Mouse (Mus musculus) midbrain, embryonic 14.5 days (tissue): ENCODE results near the gene Prorsd1. TPM values are rescaled to one million over a fixed set of nuclear protein-coding genes. Genes with fewer than 3 reads are reported as not detected.

Experiments
- ATAC-seq: fragments of 200-750 bp; cut with Nextera tagmentation; 2 replicates; pipeline ENCODE4 v1.8.0; 2017; ENCODE audit warnings: moderate number of reproducible peaks, moderate library complexity; ENCODE audit not compliant: low FRiP score, low TSS enrichment
- DNase-seq: peaks from one replicate; pipeline ENCODE4 v3.0.0-alpha.2; 2015
- H3K27ac ChIP-seq: fragments of 300-500 bp; sonication (generic); replicated peaks from 2 replicates; pipeline ENCODE4 v1.5.1; 2014; ENCODE audit warnings: mild to moderate bottlenecking, low read depth, low read length, moderate library complexity
- H3K27me3 ChIP-seq: fragments of 300-500 bp; sonication (generic); 2 replicates; pipeline ENCODE4 v1.6.1; 2014; ENCODE audit warnings: low read length, control low read depth, mixed read lengths; ENCODE audit not compliant: control insufficient read depth, insufficient read depth
- H3K36me3 ChIP-seq: fragments of 300-500 bp; sonication (generic); 2 replicates; pipeline ENCODE4 v1.6.1; 2014; ENCODE audit warnings: low read length, control low read depth; ENCODE audit not compliant: control insufficient read depth, insufficient read depth
- H3K4me1 ChIP-seq: fragments of 300-500 bp; sonication (generic); 2 replicates; pipeline ENCODE4 v1.6.1; 2014; ENCODE audit warnings: mild to moderate bottlenecking, antibody characterized with exemption, low read length, control low read depth; ENCODE audit not compliant: control insufficient read depth, insufficient read depth
- H3K4me2 ChIP-seq: fragments of 300-500 bp; sonication (generic); 2 replicates; pipeline ENCODE4 v1.6.1; 2014; ENCODE audit warnings: mild to moderate bottlenecking, low read length, moderate library complexity
- H3K4me3 ChIP-seq: fragments of 300-500 bp; sonication (generic); replicated peaks from 2 replicates; pipeline ENCODE4 v1.5.1; 2014; ENCODE audit warnings: low read depth, low read length
- H3K9ac ChIP-seq: fragments of 300-500 bp; sonication (generic); replicated peaks from 2 replicates; pipeline ENCODE4 v1.6.1; 2014; ENCODE audit warnings: mild to moderate bottlenecking, low read length, moderate library complexity
- H3K9me3 ChIP-seq: fragments of 300-500 bp; sonication (generic); 2 replicates; pipeline ENCODE4 v1.6.1; 2016; ENCODE audit warnings: low read length, control low read depth, mixed read lengths; ENCODE audit not compliant: control insufficient read depth
- WGBS: fragments of 180-500 bp; shearing (Covaris S2); extraction: QIAGEN DNeasy Blood & Tissue Kit; methylation state at CpG from one replicate; pipeline ENCODE4 v1.1.7; 2014; 5-methylcytosine and 5-hydroxymethylcytosine counted together
- polyA plus RNA-seq: library from polyadenylated mRNA; unstranded; fragments of >200 nt; fragmentation: Nextera tagmentation; extraction: Ambion mirVana; gene quantifications from 2 replicates; pipeline ENCODE4 v1.2.1, GENCODE M21; 2014

Prorsd1 gene
- polyA plus RNA-seq, 1 experiment from 2014 or later: 12.8 TPM

DNA sequence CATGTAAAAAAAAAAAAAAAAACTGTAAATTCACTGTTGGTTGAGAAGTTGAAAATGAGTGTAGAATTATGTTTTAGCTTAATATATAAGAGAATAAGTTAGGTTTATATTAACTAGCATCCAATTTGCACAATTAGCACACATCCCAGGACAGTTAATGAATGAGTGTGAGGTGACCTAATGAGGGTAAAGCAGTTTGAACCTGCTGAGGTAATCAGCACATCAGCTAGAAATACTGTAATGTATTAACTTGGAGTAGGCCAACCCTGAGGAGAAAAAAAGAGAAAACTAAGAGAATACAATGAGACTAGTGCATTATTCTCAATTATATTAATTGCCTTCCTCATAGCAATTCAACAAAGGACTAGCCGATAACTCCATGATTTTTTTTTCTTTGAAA, 5.4 kb downstream of the Prorsd1 start:
- H3K27me3 ChIP-seq: no peaks in the 10 kb centered on the region
- peaks cover 31% of the 10 kb centered on the region for H3K36me3 ChIP-seq
- H3K27ac ChIP-seq: no peak overlapping the region
- ATAC-seq (no peak), DNase-seq (no peak)
- WGBS: 96% methylated on average over 1 of the region's 1 CpGs
- H3K9me3 ChIP-seq: no peaks in the 10 kb centered on the region
- no peak overlapping the region for H3K9ac ChIP-seq
- H3K4me1 ChIP-seq: no peaks in the 10 kb centered on the region
- no peak overlapping the region for H3K4me3 ChIP-seq
- H3K4me2 ChIP-seq: no peak overlapping the region

DNA sequence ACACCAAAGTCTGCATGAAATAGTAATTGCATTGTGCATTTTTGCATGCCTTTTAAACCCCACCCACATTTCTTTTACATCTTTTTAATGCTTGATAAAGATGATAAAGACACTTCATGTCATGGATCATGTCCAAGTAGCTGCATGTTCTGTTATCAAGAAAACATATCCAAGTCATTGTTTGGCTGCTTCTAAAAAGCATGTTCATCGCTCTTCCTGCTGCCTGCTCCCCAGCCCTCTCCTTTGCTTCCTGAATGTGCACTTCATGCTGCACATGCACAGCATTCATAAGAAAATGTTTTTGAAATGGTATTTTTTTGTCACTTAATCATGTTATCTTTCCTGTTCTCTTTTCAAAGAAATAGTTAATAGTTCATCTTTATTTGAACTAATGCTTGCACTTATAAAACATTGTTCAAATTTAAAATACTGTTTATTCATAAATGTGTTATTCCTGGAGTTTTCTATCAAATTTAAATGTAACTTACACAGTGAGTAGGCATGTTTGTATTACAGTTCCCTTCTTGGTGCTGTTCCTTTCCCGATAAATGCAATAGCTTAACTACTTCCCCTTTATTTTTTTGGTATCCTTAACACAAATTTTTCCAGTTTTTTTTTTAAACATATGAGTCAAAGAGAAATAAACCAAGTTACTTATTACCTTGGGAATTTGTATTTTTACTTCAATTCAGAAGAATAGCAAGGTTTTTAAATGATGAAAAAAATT, 9.8 kb downstream of the Prorsd1 start:
- no peak overlapping the region for H3K27ac ChIP-seq
- H3K4me2 ChIP-seq: no peak overlapping the region
- no peaks in the 10 kb centered on the region for H3K9me3 ChIP-seq
- H3K36me3 ChIP-seq: peaks cover 44% of the 10 kb centered on the region
- H3K9ac ChIP-seq: no peak overlapping the region
- H3K4me3 ChIP-seq: no peak overlapping the region
- WGBS: 96% methylated on average over 2 of the region's 2 CpGs
- H3K4me1 ChIP-seq: no peaks in the 10 kb centered on the region
- DNase-seq (no peak), ATAC-seq (no peak)
- no peaks in the 10 kb centered on the region for H3K27me3 ChIP-seq

DNA sequence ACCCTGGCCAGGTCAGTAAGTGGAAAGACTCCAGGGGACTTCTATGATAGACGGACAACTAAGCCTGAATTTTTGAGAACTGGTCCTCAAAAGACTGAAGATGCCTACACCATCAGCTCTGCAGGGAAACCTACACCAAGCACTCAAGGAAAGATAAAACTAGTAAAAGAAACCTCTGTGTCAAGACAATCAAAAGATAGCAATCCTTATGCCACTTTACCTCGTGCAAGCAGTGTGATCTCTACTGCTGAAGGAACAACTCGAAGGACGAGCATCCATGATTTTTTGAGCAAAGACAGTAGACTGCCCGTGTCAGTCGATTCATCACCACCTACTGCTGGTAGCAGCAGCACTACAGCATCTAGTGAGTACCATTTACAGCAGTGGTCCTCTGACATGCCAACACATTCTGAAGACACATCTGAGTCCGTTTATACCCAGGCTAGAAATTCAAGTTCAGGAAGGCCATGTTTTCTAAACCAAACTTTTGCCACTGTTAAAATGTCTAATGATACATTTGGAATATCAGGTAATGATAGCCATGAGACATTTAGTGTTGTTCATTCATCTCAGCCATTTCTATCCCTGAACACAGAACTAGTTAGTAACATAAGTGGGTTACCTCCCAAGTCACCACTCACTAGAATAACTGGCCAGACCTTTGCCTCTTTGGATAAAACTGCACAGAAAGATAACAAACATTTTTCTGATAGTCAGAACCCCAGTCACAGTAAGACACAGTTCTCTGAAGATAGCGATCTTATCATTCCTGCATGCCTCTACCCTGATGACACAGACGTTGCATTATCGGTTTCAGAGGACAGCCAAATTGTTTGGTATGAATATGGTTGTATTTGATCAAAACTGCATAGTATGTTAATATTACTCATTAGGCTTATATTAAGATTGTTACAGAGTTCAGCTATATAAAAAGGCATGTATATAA, 10.6 kb downstream of the Prorsd1 start:
- no peak for DNase-seq
- WGBS: 95% methylated on average over 10 of the region's 10 CpGs
- H3K4me1 ChIP-seq: no peaks in the 10 kb centered on the region
- H3K9me3 ChIP-seq: no peaks in the 10 kb centered on the region
- no peak overlapping the region for H3K4me2 ChIP-seq
- H3K4me3 ChIP-seq: no peak overlapping the region
- no peaks in the 10 kb centered on the region for H3K27me3 ChIP-seq
- ATAC-seq: no peak
- H3K36me3 ChIP-seq: peaks cover 49% of the 10 kb centered on the region
- H3K9ac ChIP-seq: no peak overlapping the region
- H3K27ac ChIP-seq: no peak overlapping the region

DNA sequence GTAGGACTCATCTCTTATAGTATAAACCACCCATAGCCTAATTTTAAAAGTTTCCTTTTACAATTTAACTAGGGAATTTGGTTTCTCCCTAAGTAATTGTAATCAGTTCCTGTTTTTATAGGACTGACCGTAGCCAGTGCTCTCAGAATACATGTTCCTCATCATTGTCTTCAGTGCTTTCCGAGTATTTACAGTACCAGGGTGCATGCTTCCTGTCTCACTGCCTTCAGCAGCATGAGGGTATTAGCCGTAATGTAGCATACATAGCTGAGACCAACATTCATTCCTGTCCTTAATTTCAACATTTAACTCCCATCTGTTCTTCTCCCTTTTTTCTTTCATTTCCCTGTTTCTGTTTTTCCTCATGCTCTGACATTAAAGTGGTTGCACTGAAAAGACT, 17.9 kb downstream of the Prorsd1 start:
- 97% methylated on average over 3 of the region's 3 CpGs for WGBS
- no peak overlapping the region for H3K27ac ChIP-seq
- no peaks in the 10 kb centered on the region for H3K4me1 ChIP-seq
- no peaks in the 10 kb centered on the region for H3K9me3 ChIP-seq
- peaks cover 46% of the 10 kb centered on the region for H3K36me3 ChIP-seq
- H3K4me2 ChIP-seq: no peak overlapping the region
- no peaks in the 10 kb centered on the region for H3K27me3 ChIP-seq
- H3K4me3 ChIP-seq: no peak overlapping the region
- ATAC-seq (no peak), DNase-seq (no peak)
- H3K9ac ChIP-seq: no peak overlapping the region

DNA sequence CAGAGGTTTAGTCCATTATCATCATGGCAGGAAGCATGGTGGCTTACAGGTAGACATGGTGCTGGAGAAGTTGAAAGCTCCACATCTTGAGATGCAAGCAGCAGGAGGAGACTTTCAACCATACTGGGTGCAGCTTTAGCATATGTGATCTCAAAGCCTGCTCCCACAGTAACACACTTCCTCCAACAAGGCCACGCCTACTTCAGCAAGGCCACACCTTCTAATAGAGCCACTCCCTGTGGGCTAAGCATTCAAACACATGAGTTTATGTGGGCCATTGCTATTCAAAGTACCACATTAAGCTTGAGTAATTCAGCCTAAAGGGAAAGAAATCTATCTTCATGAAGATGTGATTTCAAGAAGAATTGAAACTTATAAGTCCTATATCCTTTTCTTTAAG, 21.7 kb downstream of the Prorsd1 start:
- H3K9ac ChIP-seq: no peak overlapping the region

DNA sequence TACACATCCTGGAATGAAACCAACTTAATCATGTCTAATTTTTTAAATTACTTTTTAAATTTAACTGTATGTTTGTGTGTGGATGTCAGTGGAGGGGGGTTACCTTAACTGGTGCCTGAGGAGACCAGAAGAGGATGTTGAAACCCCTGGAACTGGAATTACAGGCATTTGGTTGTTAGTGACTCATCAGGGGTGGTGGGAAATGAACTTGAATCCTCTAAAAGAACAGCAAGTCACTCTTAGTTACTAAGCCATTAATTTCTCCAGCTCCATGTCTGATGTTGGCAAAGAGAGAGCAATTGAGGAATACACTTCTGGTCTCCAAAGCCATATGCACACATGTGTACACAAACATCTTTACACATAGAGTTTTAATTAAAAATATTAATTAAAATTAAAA, 40.2 kb downstream of the Prorsd1 start:
- Histone ChIP-seq H3K9me3 (no peaks in the 10 kb centered on the region), H3K4me1 (no peaks in the 10 kb centered on the region), H3K27me3 (no peaks in the 10 kb centered on the region), H3K36me3 (peaks cover 37% of the 10 kb centered on the region), H3K4me2 (no peak overlapping the region), H3K27ac (no peak overlapping the region), H3K9ac (no peak overlapping the region), H3K4me3 (no peak overlapping the region)
- DNase-seq (no peak), ATAC-seq (no peak)

More for the DNA sequence above, 21.7 kb downstream of the Prorsd1 start:
- DNase-seq (no peak), ATAC-seq (no peak)
- H3K36me3 ChIP-seq: peaks cover 48% of the 10 kb centered on the region
- H3K4me3 ChIP-seq: no peak overlapping the region
- WGBS: 100% methylated on average over 1 of the region's 1 CpGs
- no peaks in the 10 kb centered on the region for H3K27me3 ChIP-seq
- H3K4me2 ChIP-seq: no peak overlapping the region
- no peaks in the 10 kb centered on the region for H3K4me1 ChIP-seq
- H3K27ac ChIP-seq: no peak overlapping the region
- H3K9me3 ChIP-seq: no peaks in the 10 kb centered on the region

Other genes with a start within 250 kb of the Prorsd1 start
- gene Ccdc88a, start 141.4 kb downstream of the Prorsd1 start, polyA plus RNA-seq: 72.2 and 73.3 TPM in 2 replicates
- gene Mtif2, start 11.4 kb upstream of the Prorsd1 start, polyA plus RNA-seq: 36.1 and 42.0 TPM in 2 replicates
- 0.12 and 0.16 TPM in 2 replicates for gene Clhc1, start 32.9 kb upstream of the Prorsd1 start, polyA plus RNA-seq
- gene Rps27a, start 33.1 kb upstream of the Prorsd1 start, polyA plus RNA-seq: 695 and 718 TPM in 2 replicates
- 110 and 136 TPM in 2 replicates for gene Rtn4, start 177.9 kb upstream of the Prorsd1 start, polyA plus RNA-seq